Mouse (Mus musculus): ENCODE data around the gene Paqr3. TPM values are rescaled to one million over a fixed set of nuclear protein-coding genes. Genes with fewer than 3 reads are reported as not detected.
A peak's percentile ranks its signal among the peaks of the same experiment; 100 is the strongest.

Gene Paqr3
- total and polyA plus RNA-seq, 3 experiments = 3.4 to 6.1 (median 4.2) TPM

- peak overlapping the region; percentile 65; the same call in 1 of the 2 replicates for H3K9ac ChIP-seq (ENCODE audit: insufficient read depth, low read depth)
- no peak overlapping the region for H3K4me3 ChIP-seq (replicated peaks in 1 of 3; ENCODE audit: low read depth in 2 of 3, low read length in 2 of 3, poor library complexity in 1 of 3)
- TF ChIP-seq ZMIZ1 (IDR thresholded peaks at IDR 0.05; ENCODE audit: low read depth, low read length) (no peak), ZNF384 (IDR thresholded peaks at IDR 0.05; ENCODE audit: low read depth, low read length) (no peak), EP300 (IDR thresholded peaks at IDR 0.05; ENCODE audit: low read length) (no peak), ELF1 (IDR thresholded peaks at IDR 0.05; ENCODE audit: low read depth, low read length) (no peak), JUN (IDR thresholded peaks at IDR 0.05; ENCODE audit: insufficient read depth, low read depth, low read length) (no peak), PAX5 (IDR thresholded peaks at IDR 0.05; ENCODE audit: low read length) (no peak), ZC3H11A (IDR thresholded peaks at IDR 0.05; ENCODE audit: low read depth, low read length) (no peak), NRF1 (IDR thresholded peaks at IDR 0.05; ENCODE audit: low read depth, low read length) (no peak), ZKSCAN1 (IDR thresholded peaks at IDR 0.05; ENCODE audit: borderline replicate concordance, low read depth, low read length) (no peak), MXI1 (IDR thresholded peaks at IDR 0.05; ENCODE audit: low read depth, low read length) (no peak), USF1 (IDR thresholded peaks at IDR 0.05; ENCODE audit: low read depth, low read length) (no peak), CHD2 (IDR thresholded peaks at IDR 0.05; ENCODE audit: low read length) (no peak)
- no peak for DNase-seq (ENCODE audit: extremely low read depth)
- H3K4me2 ChIP-seq (ENCODE audit: insufficient read depth, low read depth, poor library complexity, severe bottlenecking) = peak overlapping the region; percentile 78; the same call in 1 of the 2 replicates
- H3K27ac ChIP-seq (ENCODE audit: insufficient read depth, low read depth) = no peak overlapping the region
- in situ Hi-C loops (cut with MboI; ENCODE audit: low pct_ligation_motif_present, low pct_unique_long_range_greater_than_20kb, low sequenced_read_pairs) = no loop called here
- dilution Hi-C loops (cut with MboI; ENCODE audit: extremely low pct_ligation_motif_present, extremely low pct_unique_long_range_greater_than_20kb, low sequenced_read_pairs) = no loop called here
- H3K9me3 ChIP-seq (replicated peaks; ENCODE audit: low read length) = no peaks in the 10 kb centered on the region
- H3K27me3 ChIP-seq (replicated peaks) = peaks cover 2% of the 10 kb centered on the region
- H3K4me1 ChIP-seq (ENCODE audit: control insufficient read depth in 1 of 2, insufficient read depth in 2 of 2) = peaks cover 3 to 11% of the 10 kb centered on the region in 2 experiments; a peak in 3 of 4 replicates
- H3K36me3 ChIP-seq (replicated peaks in 1 of 2; ENCODE audit: control insufficient read depth in 1 of 2, insufficient read depth in 1 of 2, low read length in 1 of 2) = peaks cover 14 to 22% of the 10 kb centered on the region in 2 experiments
- H3K79me2 ChIP-seq (replicated peaks; ENCODE audit: control insufficient read depth, extremely low read depth, insufficient read depth, poor library complexity, severe bottlenecking) = no peaks in the 10 kb centered on the region
These were observed 1.3 kb downstream of the Paqr3 start for GRCm38 (mm10) chr5:97110133-97110532.

- Histone ChIP-seq H3K4me3 (replicated peaks in 1 of 3; ENCODE audit: low read depth in 2 of 3, low read length in 2 of 3, poor library complexity in 1 of 3) (no peak overlapping the region), H3K4me1 (ENCODE audit: control insufficient read depth in 1 of 2, insufficient read depth in 2 of 2) (peaks cover 3 to 11% of the 10 kb centered on the region in 2 experiments; a peak in 3 of 4 replicates), H3K27me3 (replicated peaks) (peaks cover 2% of the 10 kb centered on the region), H3K79me2 (replicated peaks; ENCODE audit: control insufficient read depth, extremely low read depth, insufficient read depth, poor library complexity, severe bottlenecking) (no peaks in the 10 kb centered on the region), H3K9me3 (replicated peaks; ENCODE audit: low read length) (no peaks in the 10 kb centered on the region), H3K36me3 (replicated peaks in 1 of 2; ENCODE audit: control insufficient read depth in 1 of 2, insufficient read depth in 1 of 2, low read length in 1 of 2) (peaks cover 15 to 28% of the 10 kb centered on the region in 2 experiments), H3K27ac (ENCODE audit: insufficient read depth, low read depth) (no peak overlapping the region), H3K4me2 (ENCODE audit: insufficient read depth, low read depth, poor library complexity, severe bottlenecking) (no peak overlapping the region), H3K9ac (ENCODE audit: insufficient read depth, low read depth) (no peak overlapping the region)
- TF ChIP-seq ELF1 (IDR thresholded peaks at IDR 0.05; ENCODE audit: low read depth, low read length) (no peak), MYC (IDR thresholded peaks at IDR 0.05; ENCODE audit: low read depth, low read length) (no peak), JUN (IDR thresholded peaks at IDR 0.05; ENCODE audit: insufficient read depth, low read depth, low read length) (no peak), GABPA (IDR thresholded peaks at IDR 0.05; ENCODE audit: insufficient replicate concordance, low read depth, low read length) (no peak), ETS1 (conservative IDR thresholded peaks at IDR 0.05; ENCODE audit: low read depth, low read length) (no peak)
- in situ Hi-C loops (cut with MboI; ENCODE audit: low pct_ligation_motif_present, low pct_unique_long_range_greater_than_20kb, low sequenced_read_pairs) = no loop called here
- DNase-seq (ENCODE audit: extremely low read depth) = no peak
- dilution Hi-C loops (cut with MboI; ENCODE audit: extremely low pct_ligation_motif_present, extremely low pct_unique_long_range_greater_than_20kb, low sequenced_read_pairs) = no loop called here
These were observed 3.1 kb downstream of the Paqr3 start for GRCm38 (mm10) chr5:97108333-97108732.

Measured in CH12.LX (cell line).